Mouse (Mus musculus) CH12.LX (cell line): ENCODE measurements at regions not wholly inside any gene's neighbourhood (a gene's known extent, or its start where the extent isn't known, plus 50 kb on each side); places are given as distances from the start of the nearest gene placed in this dataset.
A peak's percentile ranks its signal among the peaks of the same experiment; 100 is the strongest.

Source experiments
- DNase-seq: peaks from one replicate; pipeline ENCODE4 v3.0.0-alpha.2; 2013; ENCODE audit errors: extremely low read depth
- H3K27ac ChIP-seq: 2 replicates; pipeline ENCODE4 v1.5.1; 2012; ENCODE audit warnings: low read depth, mild to moderate bottlenecking, control low read depth, moderate library complexity; ENCODE audit not compliant: insufficient read depth
- H3K27me3 ChIP-seq: replicated peaks from 2 replicates; pipeline ENCODE3; 2012; ENCODE audit warnings: inconsistent platforms
- H3K36me3 ChIP-seq, 2 experiments: replicated peaks in 1 of 2; 2 replicates each; pipeline versions ENCODE3 to v1.6.1; 2012; ENCODE audit warnings: inconsistent platforms in 1 of 2, low read length in 1 of 2, mild to moderate bottlenecking in 1 of 2, mixed read lengths in 1 of 2, moderate library complexity in 1 of 2; ENCODE audit not compliant: control insufficient read depth in 1 of 2, insufficient read depth in 1 of 2
- H3K4me1 ChIP-seq, 2 experiments: 2 replicates each; pipeline ENCODE4 v1.6.1; 2012; ENCODE audit warnings: inconsistent platforms in 1 of 2, moderate library complexity in 1 of 2; ENCODE audit not compliant: insufficient read depth in 2 of 2, control insufficient read depth in 1 of 2
- H3K4me2 ChIP-seq: 2 replicates; pipeline ENCODE4 v1.6.1; 2012; ENCODE audit warnings: low read depth, mild to moderate bottlenecking, control low read depth; ENCODE audit not compliant: poor library complexity, insufficient read depth, severe bottlenecking
- H3K4me3 ChIP-seq, 3 experiments: fragments of 150-350 bp in 1 of 3; sonication (generic) in 1 of 3; replicated peaks in 1 of 3; 2 replicates each; pipeline versions ENCODE3 to v1.5.1; 2011 to 2012; ENCODE audit warnings: low read depth in 2 of 3, low read length in 2 of 3, mild to moderate bottlenecking in 2 of 3, moderate library complexity in 2 of 3, control low read depth in 1 of 3, improper control_type of control experiment in 1 of 3, inconsistent platforms in 1 of 3, mixed read lengths in 1 of 3; ENCODE audit not compliant: poor library complexity in 1 of 3
- H3K79me2 ChIP-seq: replicated peaks from 2 replicates; pipeline ENCODE4 v1.6.1; 2012; ENCODE audit warnings: mild to moderate bottlenecking, moderate library complexity; ENCODE audit not compliant: control insufficient read depth, poor library complexity, insufficient read depth, severe bottlenecking; ENCODE audit errors: extremely low read depth
- H3K9ac ChIP-seq: 2 replicates; pipeline ENCODE4 v1.6.1; 2012; ENCODE audit warnings: low read depth, mild to moderate bottlenecking, control low read depth, moderate library complexity; ENCODE audit not compliant: insufficient read depth
- H3K9me3 ChIP-seq: replicated peaks from 2 replicates; pipeline ENCODE3; 2012; ENCODE audit warnings: low read length, inconsistent platforms, mixed read lengths
- CHD1 ChIP-seq: IDR thresholded peaks from 2 replicates; pipeline ENCODE4 v1.6.1; 2012; ENCODE audit warnings: low read depth, low read length, improper control_type of control experiment, inconsistent platforms
- CHD2 ChIP-seq: IDR thresholded peaks from 2 replicates; pipeline ENCODE4 v1.6.1; 2011; ENCODE audit warnings: low read length, improper control_type of control experiment
- CTCF ChIP-seq, 2 experiments: IDR thresholded peaks in 1 of 2; conservative IDR thresholded peaks in 1 of 2; 2 replicates each; pipeline ENCODE4 v1.5.1; 2011 to 2012; ENCODE audit warnings: low read depth in 2 of 2, low read length in 2 of 2, improper control_type of control experiment in 1 of 2, inconsistent platforms in 1 of 2, mild to moderate bottlenecking in 1 of 2, moderate library complexity in 1 of 2
- E2F4 ChIP-seq: IDR thresholded peaks from 2 replicates; pipeline ENCODE4 v1.6.1; 2011; ENCODE audit warnings: low read depth, low read length, improper control_type of control experiment; ENCODE audit not compliant: insufficient replicate concordance
- ELF1 ChIP-seq: IDR thresholded peaks from 2 replicates; pipeline ENCODE4 v1.6.1; 2014; ENCODE audit warnings: low read depth, mild to moderate bottlenecking, inconsistent platforms, low read length, improper control_type of control experiment
- ETS1 ChIP-seq: conservative IDR thresholded peaks from 2 replicates; pipeline ENCODE4 v1.6.1; 2012; ENCODE audit warnings: low read depth, mild to moderate bottlenecking, inconsistent platforms, low read length, improper control_type of control experiment, moderate library complexity
- GABPA ChIP-seq: IDR thresholded peaks from 2 replicates; pipeline ENCODE4 v1.6.1; 2012; ENCODE audit warnings: low read depth, low read length, improper control_type of control experiment, inconsistent platforms; ENCODE audit not compliant: insufficient replicate concordance
- IRF4 ChIP-seq: IDR thresholded peaks from 2 replicates; pipeline ENCODE4 v1.6.1; 2014; ENCODE audit warnings: low read depth, mild to moderate bottlenecking, inconsistent platforms, low read length, improper control_type of control experiment
- JUND ChIP-seq: conservative IDR thresholded peaks from 2 replicates; pipeline ENCODE4 v1.6.1; 2011; ENCODE audit warnings: low read depth, low read length, improper control_type of control experiment
- MAX ChIP-seq: IDR thresholded peaks from 2 replicates; pipeline ENCODE4 v1.6.1; 2011; ENCODE audit warnings: low read length, improper control_type of control experiment
- MAZ ChIP-seq: IDR thresholded peaks from 2 replicates; pipeline ENCODE4 v1.6.1; 2012; ENCODE audit warnings: low read depth, mild to moderate bottlenecking, inconsistent platforms, low read length, improper control_type of control experiment, moderate library complexity
- MXI1 ChIP-seq: IDR thresholded peaks from 2 replicates; pipeline ENCODE4 v1.6.1; 2011; ENCODE audit warnings: mild to moderate bottlenecking, low read depth, low read length, improper control_type of control experiment
- NRF1 ChIP-seq: IDR thresholded peaks from 2 replicates; pipeline ENCODE4 v1.6.1; 2014; ENCODE audit warnings: low read depth, mild to moderate bottlenecking, inconsistent platforms, low read length, improper control_type of control experiment, moderate library complexity
- POLR2A ChIP-seq: IDR thresholded peaks from 2 replicates; pipeline ENCODE4 v1.6.1; 2011; ENCODE audit warnings: low read depth, mild to moderate bottlenecking, improper control_type of control experiment, low read length
- POLR2AphosphoS2 ChIP-seq: IDR thresholded peaks from 2 replicates; pipeline ENCODE4 v1.6.1; 2011; ENCODE audit warnings: low read depth, low read length, improper control_type of control experiment
- RAD21 ChIP-seq: IDR thresholded peaks from 2 replicates; pipeline ENCODE4 v1.6.1; 2011; ENCODE audit warnings: low read depth, mild to moderate bottlenecking, low read length, improper control_type of control experiment, moderate library complexity
- RCOR1 ChIP-seq: conservative IDR thresholded peaks from 2 replicates; pipeline ENCODE4 v1.6.1; 2012; ENCODE audit warnings: low read depth, mild to moderate bottlenecking, inconsistent platforms, low read length, improper control_type of control experiment
- SIN3A ChIP-seq: IDR thresholded peaks from 2 replicates; pipeline ENCODE4 v1.6.1; 2012; ENCODE audit warnings: low read length, improper control_type of control experiment, inconsistent platforms
- TCF12 ChIP-seq: IDR thresholded peaks from 2 replicates; pipeline ENCODE4 v1.6.1; 2014; ENCODE audit warnings: low read depth, mild to moderate bottlenecking, inconsistent platforms, low read length, improper control_type of control experiment
- USF2 ChIP-seq: conservative IDR thresholded peaks from 2 replicates; pipeline ENCODE4 v1.6.1; 2011; ENCODE audit warnings: low read depth, low read length, improper control_type of control experiment
- ZMIZ1 ChIP-seq: IDR thresholded peaks from 2 replicates; pipeline ENCODE4 v1.6.1; 2012; ENCODE audit warnings: low read depth, mild to moderate bottlenecking, inconsistent platforms, low read length, improper control_type of control experiment
- ZNF384 ChIP-seq: IDR thresholded peaks from 2 replicates; pipeline ENCODE4 v1.6.1; 2012; ENCODE audit warnings: low read depth, low read length, improper control_type of control experiment, inconsistent platforms
- dilution Hi-C: fragments of 300-500 bp; cut with MboI; formaldehyde crosslinking; loops from 2 replicates; pipeline ENCODE4 v1.14.3; 2020; ENCODE audit warnings: low sequenced_read_pairs; ENCODE audit not compliant: extremely low pct_unique_long_range_greater_than_20kb, extremely low pct_ligation_motif_present
- in situ Hi-C: fragments of 300-500 bp; cut with MboI; formaldehyde crosslinking; loops from 3 replicates; pipeline ENCODE4 v1.14.3; 2019; ENCODE audit warnings: low sequenced_read_pairs, low pct_ligation_motif_present, low pct_unique_long_range_greater_than_20kb, mixed read lengths

GRCm38 (mm10) chr7:67430987-67431386 lies 58.3 kb upstream of the Mef2a start:
- Histone ChIP-seq H3K9ac (0 out of 2 replicates have a peak overlapping the region, but pooled peaks have one; percentile 8), H3K79me2 (no peaks in the 10 kb centered on the region; the same call in 1 of the 2 replicates), H3K36me3 (no peaks in the 10 kb centered on the region), H3K27ac (no peak overlapping the region), H3K27me3 (no peaks in the 10 kb centered on the region), H3K4me1 (peaks cover 29 to 49% of the 10 kb centered on the region in 2 experiments), H3K4me3 (no peak overlapping the region), H3K9me3 (no peaks in the 10 kb centered on the region), H3K4me2 (no peak overlapping the region)
- dilution Hi-C loops: no loop called here
- in situ Hi-C loops: no loop called here
- TF ChIP-seq IRF4 (peak; percentile 55; the same call in 1 of the 2 replicates), POLR2A (no peak), ZNF384 (peak; percentile 88), CTCF (conservative IDR thresholded peaks at IDR 0.05 in 1 of 2, IDR thresholded peaks at IDR 0.05 in 1 of 2; ENCODE audit: low read depth in 2 of 2, low read length in 2 of 2) (peak in 1 of 2 experiments; percentile 33; a peak in 1 of 4 replicates)
- no peak for DNase-seq

GRCm38 (mm10) chr7:67430041-67430440 lies 57.4 kb upstream of the Mef2a start:
- Histone ChIP-seq H3K27ac (peak overlapping the region; percentile 56), H3K9ac (no peak overlapping the region)
- no peak for DNase-seq
- 0 out of 2 replicates have a peak, but pooled peaks have one; percentile 2 for TF ChIP-seq ZMIZ1
- no peak for TF ChIP-seq USF2
- TF ChIP-seq, all 38 proteins: peak for 1
- Histone ChIP-seq H3K4me3 (no peak overlapping the region), H3K36me3 (no peaks in the 10 kb centered on the region), H3K79me2 (no peaks in the 10 kb centered on the region; the same call in 1 of the 2 replicates), H3K4me1 (peaks cover 30 to 57% of the 10 kb centered on the region in 2 experiments), H3K27me3 (no peaks in the 10 kb centered on the region), H3K9me3 (no peaks in the 10 kb centered on the region), H3K4me2 (no peak overlapping the region)
- dilution Hi-C loops: no loop called here
- in situ Hi-C loops: no loop called here

GRCm38 (mm10) chr7:67429008-67429873 lies 56.6 kb upstream of the Mef2a start:
- peak; percentile 89 for DNase-seq
- Histone ChIP-seq H3K4me2 (peak overlapping the region; percentile 17), H3K4me3 (peak overlapping the region in 2 of 3 experiments; percentile 36 to 37), H3K36me3 (no peaks in the 10 kb centered on the region), H3K4me1 (peaks cover 30 to 65% of the 10 kb centered on the region in 2 experiments), H3K27ac (peak overlapping the region; percentile 90), H3K9me3 (no peaks in the 10 kb centered on the region), H3K27me3 (no peaks in the 10 kb centered on the region), H3K79me2 (peaks cover 4% of the 10 kb centered on the region; the same call in 1 of the 2 replicates), H3K9ac (peak overlapping the region; percentile 36)
- dilution Hi-C loops (no loop called here), in situ Hi-C loops (loop anchor here (10.0 kb wide), 1 partner anchor 54 kb away; the partner anchor contains the start of gene Mef2a)
- TF ChIP-seq TCF12 (peak; percentile 95), MAX (peak; percentile 95), GABPA (no peak), MAZ (peak; percentile 85), USF2 (peak; percentile 19; the same call in 1 of the 2 replicates), POLR2AphosphoS2 (0 out of 2 replicates have a peak, but pooled peaks have one; percentile 36), JUND (peak; percentile 82), ZMIZ1 (0 out of 2 replicates have a peak, but pooled peaks have one; percentile 75), ZNF384 (peak; percentile 69), ETS1 (peak; percentile 90), SIN3A (peak; percentile 87), NRF1 (peak; percentile 22; the same call in 1 of the 2 replicates), E2F4 (0 out of 2 replicates have a peak, but pooled peaks have one; percentile 19), RCOR1 (peak; percentile 85), MXI1 (peak; percentile 81; the same call in 1 of the 2 replicates), RAD21 (no peak; the same call in 1 of the 2 replicates), CHD2 (peak; percentile 82), CHD1 (peak; percentile 73; the same call in 1 of the 2 replicates), ELF1 (0 out of 2 replicates have a peak, but pooled peaks have one; percentile 12)
